Mouse (Mus musculus) Patski (cell line): ENCODE data around the gene Dst. TPM values are rescaled to one million over a fixed set of nuclear protein-coding genes. Genes with fewer than 3 reads are reported as not detected.

Experiments used
- ATAC-seq: fragments of 100-300 bp; one replicate; pipeline ENCODE4 v1.8.0; 2021
- CTCF ChIA-PET: fragments of 350-600 bp; sonication (Branson Sonifier 250); formaldehyde crosslinking; loops from one replicate; lab custom pipeline; 2022; ENCODE audit warnings: inconsistent platforms; lab: Charles Lee
- POLR2A ChIA-PET: fragments of 350-600 bp; sonication (Branson Sonifier 250); formaldehyde crosslinking; loops from one replicate; lab custom pipeline; 2022; ENCODE audit warnings: antibody characterized with exemption, inconsistent platforms; lab: Charles Lee
- DNase-seq: peaks from one replicate; pipeline ENCODE4 v3.0.0-alpha.2; 2011; ENCODE audit warnings: low read depth, low spot score
- H3K27me3 ChIP-seq: fragments of 371-371 bp; one replicate; pipeline ENCODE4 v1.5.1; 2021
- CTCF ChIP-seq: fragments of 100-300 bp; IDR thresholded peaks from one replicate; pipeline ENCODE4 v1.5.1; 2021
- in situ Hi-C: fragments of 300-500 bp; cut with MboI; formaldehyde crosslinking; loops from 3 replicates; pipeline ENCODE4 v1.11.1; 2018; ENCODE audit warnings: low pct_unique_long_range_greater_than_20kb, mixed read lengths
- polyA plus RNA-seq: library from polyadenylated mRNA; unstranded; gene quantifications from one replicate; pipeline ENCODE4 v1.2.3, GENCODE M21; 2021

Gene Dst
- polyA plus RNA-seq, 1 experiment from 2014 or later: 176 TPM

DNA sequence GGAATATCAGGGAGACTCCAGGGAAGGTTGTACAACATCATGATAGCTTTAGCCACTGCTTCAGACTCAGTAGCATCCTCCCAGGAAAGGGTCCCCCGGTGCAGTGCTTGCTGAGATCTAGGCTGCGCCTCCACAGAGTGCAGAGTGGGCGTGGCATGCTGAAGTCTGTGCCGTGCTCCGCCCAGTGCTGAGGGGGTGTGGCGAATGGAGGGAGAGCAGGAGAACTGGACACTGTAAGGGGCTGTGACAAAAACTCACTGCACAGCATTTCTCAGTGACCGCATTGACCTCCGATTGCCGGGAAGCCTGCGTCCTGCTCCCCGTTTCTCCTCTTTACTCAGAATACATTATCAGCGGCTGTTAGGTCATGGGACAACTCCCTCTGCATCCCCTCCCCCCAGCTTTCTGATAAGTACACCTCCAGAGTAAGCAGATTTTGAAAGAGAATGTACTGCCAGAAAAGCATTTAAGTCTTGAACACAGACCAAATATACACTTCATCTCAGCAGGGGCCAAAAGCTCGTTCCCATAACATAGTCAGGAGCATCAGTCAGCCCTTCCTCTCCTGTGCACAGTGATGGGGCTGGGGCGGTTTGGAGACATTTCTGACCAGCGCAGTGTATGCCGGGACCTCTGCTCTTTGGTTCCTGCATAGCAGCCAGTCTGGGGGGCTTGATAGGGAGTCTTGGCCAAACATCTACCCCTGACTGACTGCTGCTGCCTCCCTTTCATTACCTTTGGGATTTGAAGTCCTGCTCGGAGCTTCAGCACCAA is 37.1 kb downstream of the Dst start:
- ATAC-seq: no peak
- no peaks in the 10 kb centered on the region for H3K27me3 ChIP-seq
- in situ Hi-C loops: no loop called here
- TF ChIP-seq CTCF: no peak
- DNase-seq: no peak
- CTCF ChIA-PET: interaction anchor here (1.6 kb wide), 1 partner anchor 24 kb away, joined by 3 read pairs; no protein-coding TSS in a partner anchor
- POLR2A ChIA-PET: no interaction called here

DNA sequence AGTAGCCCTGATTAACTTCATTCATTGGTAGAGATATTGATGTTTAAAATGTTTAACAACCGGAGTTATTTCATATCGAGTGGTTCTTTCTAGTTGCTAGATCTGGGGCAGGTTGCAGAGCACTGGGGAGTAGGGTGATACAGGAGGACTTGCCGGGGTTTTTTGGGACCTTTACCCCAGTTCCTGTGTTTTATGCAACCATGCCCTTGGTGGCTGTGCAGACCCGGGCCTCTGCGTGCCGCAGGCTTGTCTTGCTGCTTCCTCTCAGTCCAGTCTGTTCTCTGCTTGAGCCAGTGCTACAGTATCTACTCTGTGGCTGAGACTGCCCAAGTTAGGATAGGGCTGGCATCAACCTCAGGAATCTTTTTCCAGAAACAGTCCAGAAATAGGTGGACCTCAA is 37.7 kb downstream of the Dst start:
- CTCF ChIA-PET: interaction anchor here (1.6 kb wide), 1 partner anchor 23 kb away, joined by 3 read pairs; no protein-coding TSS in a partner anchor

DNA sequence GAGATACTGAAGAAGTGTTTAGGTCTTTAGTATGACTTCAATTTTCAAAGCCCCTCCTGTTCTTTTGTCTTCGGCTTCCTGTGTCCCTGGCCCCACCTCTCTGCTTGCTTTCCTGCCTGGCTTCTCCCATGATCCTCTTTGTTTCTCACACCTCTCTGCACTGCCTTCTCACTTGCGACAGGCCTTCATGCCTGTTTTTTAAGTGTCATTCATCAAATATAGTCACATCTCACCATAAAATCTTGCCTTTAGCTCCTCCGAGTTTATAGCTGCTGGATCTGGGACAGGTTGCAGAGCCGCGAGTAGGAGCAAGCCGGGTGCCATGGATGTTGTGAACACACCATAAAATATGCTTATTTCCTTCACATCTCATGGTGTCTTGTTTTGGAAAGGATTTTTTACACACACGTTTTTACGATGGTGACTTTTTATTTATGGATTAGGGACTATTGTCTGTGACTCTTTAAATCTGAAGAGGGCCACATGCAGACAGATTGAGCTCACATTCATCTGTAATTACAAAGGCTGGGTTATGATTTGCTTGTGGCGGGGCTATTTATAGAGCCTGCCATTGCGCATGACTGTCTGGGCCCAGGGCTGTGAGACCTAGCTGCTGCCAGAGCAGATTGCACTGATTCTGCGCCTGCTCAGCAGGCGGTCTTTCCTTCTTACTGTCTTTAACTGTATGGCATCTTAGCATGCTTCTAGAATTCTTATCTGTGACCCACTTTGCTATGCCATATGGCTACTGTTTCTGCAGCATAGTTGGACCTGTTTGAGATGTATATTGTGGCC is 38.8 kb downstream of the Dst start:
- no peak for ATAC-seq
- POLR2A ChIA-PET: no interaction called here
- CTCF ChIA-PET: interaction anchor here (1.6 kb wide), 1 partner anchor 22 kb away, joined by 3 read pairs; no protein-coding TSS in a partner anchor

More for the DNA sequence above, 37.7 kb downstream of the Dst start:
- H3K27me3 ChIP-seq: no peaks in the 10 kb centered on the region
- POLR2A ChIA-PET: no interaction called here
- no peak for TF ChIP-seq CTCF
- in situ Hi-C loops: no loop called here
- ATAC-seq: no peak
- no peak for DNase-seq

DNA sequence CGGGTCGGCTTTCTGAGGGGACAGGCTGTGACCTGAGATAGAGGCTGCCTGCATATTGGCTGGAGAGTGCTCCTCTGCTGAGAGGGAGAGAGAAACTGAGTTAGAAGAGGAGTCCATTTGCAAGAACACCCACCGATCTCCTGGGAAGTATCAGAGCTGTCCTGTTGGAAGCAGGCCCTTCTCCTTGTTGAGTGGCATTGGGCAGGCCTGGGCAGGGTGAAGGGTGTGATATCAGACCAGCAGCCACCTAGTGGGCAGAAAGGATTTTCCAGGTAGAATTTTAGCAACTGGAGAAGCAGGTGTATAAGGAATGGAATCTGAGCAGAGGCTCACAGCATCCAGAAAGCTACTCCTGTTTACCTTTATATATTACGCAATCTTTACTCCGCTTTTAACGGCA is 39.8 kb downstream of the Dst start:
- ChIA-PET POLR2A (no interaction called here), CTCF (no interaction called here)
- in situ Hi-C loops: no loop called here
- no peaks in the 10 kb centered on the region for H3K27me3 ChIP-seq
- ATAC-seq (no peak), DNase-seq (no peak)
- TF ChIP-seq CTCF: no peak

More for the DNA sequence above, 38.8 kb downstream of the Dst start:
- in situ Hi-C loops: no loop called here
- DNase-seq: no peak
- TF ChIP-seq CTCF: no peak
- H3K27me3 ChIP-seq: no peaks in the 10 kb centered on the region

DNA sequence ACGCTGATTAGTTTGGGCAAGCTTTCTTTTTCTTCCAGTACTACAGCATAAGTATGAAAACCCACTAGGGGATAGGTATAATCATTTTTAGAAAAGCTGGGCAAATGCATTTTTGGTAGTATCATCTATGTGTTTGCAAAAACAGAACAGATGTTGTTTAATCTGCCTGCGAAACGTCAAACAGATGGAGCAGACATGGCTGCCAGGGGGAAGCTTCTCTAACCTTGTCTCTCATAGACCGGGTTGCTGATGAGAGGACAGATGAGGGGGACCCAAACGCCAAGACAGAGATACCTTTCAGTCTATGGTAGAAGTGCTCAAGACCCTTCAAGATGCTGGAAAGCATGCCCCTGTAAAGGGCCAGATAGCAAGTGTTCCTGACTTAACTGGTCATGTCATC is 40.5 kb downstream of the Dst start:
- CTCF ChIA-PET: no interaction called here
- TF ChIP-seq CTCF: no peak
- no peaks in the 10 kb centered on the region for H3K27me3 ChIP-seq
- no peak for DNase-seq
- in situ Hi-C loops: no loop called here
- ATAC-seq: no peak
- POLR2A ChIA-PET: no interaction called here

DNA sequence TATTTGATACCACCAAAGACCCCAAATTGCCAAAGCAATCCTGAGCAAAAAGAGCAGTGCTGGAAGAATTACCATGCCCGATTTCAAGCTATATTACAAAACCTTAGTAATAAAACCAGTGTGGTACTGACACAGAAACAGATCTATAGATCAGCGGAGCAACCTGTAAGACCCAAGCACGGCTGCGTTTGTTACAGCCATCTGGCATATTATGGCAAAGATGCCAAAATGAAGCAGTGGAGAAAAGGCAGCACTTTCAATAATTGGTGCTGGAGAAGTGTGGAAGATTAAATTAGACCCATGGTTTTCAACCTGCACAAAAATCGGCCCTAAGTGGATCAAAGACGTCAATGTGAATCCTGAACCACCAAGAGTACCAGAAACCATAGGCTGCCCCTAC is 47.6 kb downstream of the Dst start:
- H3K27me3 ChIP-seq: no peaks in the 10 kb centered on the region
- ChIA-PET CTCF (no interaction called here), POLR2A (interaction anchor here (1.0 kb wide), 1 partner anchor 46 kb away, joined by 3 read pairs; no protein-coding TSS in a partner anchor)
- TF ChIP-seq CTCF: no peak
- in situ Hi-C loops: no loop called here
- no peak for DNase-seq
- ATAC-seq: no peak

DNA sequence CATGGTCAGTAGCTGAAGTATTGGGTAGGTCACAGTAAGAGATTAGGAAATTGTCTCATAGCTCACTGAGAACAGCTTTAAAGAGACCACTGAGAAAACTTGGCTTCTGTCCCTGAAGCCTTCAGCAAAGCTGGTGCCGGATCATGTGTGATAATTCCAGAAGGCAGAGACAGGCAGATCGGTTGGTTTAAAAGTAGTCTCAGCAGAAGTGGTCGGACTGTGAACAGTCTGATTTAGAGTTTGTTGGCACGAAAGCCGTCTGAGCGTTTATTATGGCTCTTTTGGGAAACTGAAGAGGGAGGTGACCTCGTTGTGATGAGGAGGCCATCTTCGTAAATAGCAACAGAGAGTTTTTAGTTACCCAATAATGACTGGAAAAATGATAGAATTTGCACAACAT is 52.4 kb downstream of the Dst start:
- ChIA-PET POLR2A (no interaction called here), CTCF (interaction anchor here (1.0 kb wide), 1 partner anchor 70 kb away, joined by 3 read pairs; no protein-coding TSS in a partner anchor)
- TF ChIP-seq CTCF: no peak
- ATAC-seq (no peak), DNase-seq (no peak)
- no peaks in the 10 kb centered on the region for H3K27me3 ChIP-seq
- in situ Hi-C loops: loop anchor here (5.0 to 10.0 kb wide), 2 partner anchors 68 to 216 kb away; no protein-coding TSS in a partner anchor

DNA sequence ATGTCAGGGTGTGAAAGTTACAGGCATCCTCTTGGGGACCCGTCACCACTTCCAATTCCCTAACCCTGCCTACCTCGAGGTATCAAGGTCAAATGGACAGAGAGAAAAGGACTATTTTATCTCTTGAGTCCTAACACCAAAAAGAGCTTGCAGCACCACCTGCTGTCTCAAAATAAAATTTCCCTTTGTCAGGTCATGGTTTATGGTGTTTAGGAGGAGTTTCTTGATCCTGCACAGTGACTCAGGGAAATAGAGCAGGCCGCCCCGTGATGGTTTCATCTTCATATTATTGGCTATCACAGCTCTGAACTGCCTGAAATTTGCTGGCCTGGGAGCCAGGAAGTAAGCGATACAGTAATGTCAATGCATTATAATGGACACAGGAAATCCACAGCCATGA is 56.6 kb downstream of the Dst start:
- TF ChIP-seq CTCF: peak; percentile 77
- ChIA-PET POLR2A (no interaction called here), CTCF (interaction anchor here (0.7 to 6.5 kb wide), 13 partner anchors 11 to 301 kb away, joined by 3 to 70 read pairs (median 4); partner anchors contain the start of gene Bend6)
- in situ Hi-C loops: loop anchor here (5.0 to 10.0 kb wide), 3 partner anchors 72 to 302 kb away; no protein-coding TSS in a partner anchor
- no peaks in the 10 kb centered on the region for H3K27me3 ChIP-seq
- DNase-seq: no peak
- peak; percentile 89 for ATAC-seq

DNA sequence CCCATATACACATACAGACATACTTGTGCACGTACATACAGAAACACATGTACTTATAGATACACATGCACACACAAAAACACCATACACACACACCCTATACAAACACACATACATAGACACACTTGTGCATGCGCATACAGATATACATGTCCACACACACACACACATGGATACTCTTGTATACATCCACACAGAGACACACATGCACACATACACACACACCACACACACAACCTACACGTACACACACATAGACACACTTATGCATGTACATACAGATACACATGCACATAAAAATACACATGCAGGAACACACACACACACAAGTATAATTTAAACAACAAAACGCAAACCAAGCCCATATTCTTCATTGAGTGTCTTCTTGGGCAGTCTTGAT is 57.8 kb downstream of the Dst start:
- no peak for TF ChIP-seq CTCF
- ChIA-PET CTCF (interaction anchor here (1.1 to 6.5 kb wide), 5 partner anchors 9 to 303 kb away, joined by 5 to 70 read pairs (median 10); no protein-coding TSS in a partner anchor), POLR2A (no interaction called here)
- ATAC-seq: no peak
- H3K27me3 ChIP-seq: no peaks in the 10 kb centered on the region
- in situ Hi-C loops: loop anchor here (5.0 to 10.0 kb wide), 2 partner anchors 221 to 304 kb away; no protein-coding TSS in a partner anchor
- DNase-seq: no peak

DNA sequence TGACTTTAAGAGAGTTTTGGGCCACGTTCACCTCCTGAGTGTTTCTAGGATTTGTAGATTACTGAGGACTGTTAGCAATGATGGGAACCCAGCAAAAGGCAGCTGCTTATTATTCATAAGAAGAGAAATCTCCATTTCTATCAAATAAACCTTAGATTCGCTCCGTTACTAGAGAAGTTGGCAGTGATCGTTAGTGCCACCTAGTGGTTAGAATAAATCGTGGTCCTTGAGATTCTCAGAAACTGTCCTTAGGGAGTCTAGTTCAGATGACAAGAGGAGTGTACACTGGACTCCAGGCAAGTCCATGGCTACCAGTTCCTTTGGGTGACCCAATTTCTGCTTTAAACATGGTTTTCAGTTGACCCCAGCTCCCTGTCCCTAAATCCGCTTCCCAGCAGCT is 58.3 kb downstream of the Dst start:
- in situ Hi-C loops: loop anchor here (5.0 to 10.0 kb wide), 2 partner anchors 222 to 304 kb away; no protein-coding TSS in a partner anchor
- H3K27me3 ChIP-seq: no peaks in the 10 kb centered on the region
- ChIA-PET POLR2A (no interaction called here), CTCF (interaction anchor here (1.0 to 6.5 kb wide), 8 partner anchors 9 to 303 kb away, joined by 3 to 70 read pairs (median 6); no protein-coding TSS in a partner anchor)
- peak; percentile 62 for TF ChIP-seq CTCF
- ATAC-seq (no peak), DNase-seq (no peak)
